Mouse (Mus musculus) heart, postnatal 0 days (tissue): ENCODE measurements around the gene Rassf8. TPM values are rescaled to one million over a fixed set of nuclear protein-coding genes. Genes with fewer than 3 reads are reported as not detected.

Source experiments
- ATAC-seq: fragments of 200-750 bp; cut with Nextera tagmentation; 2 replicates; pipeline ENCODE4 v1.8.0; 2017; ENCODE audit warnings: low read depth, moderate number of reproducible peaks, moderate library complexity; ENCODE audit not compliant: insufficient read depth
- DNase-seq: peaks from one replicate; pipeline ENCODE4 v3.0.0-alpha.2; 2016; ENCODE audit warnings: low spot score
- H3K27ac ChIP-seq: fragments of 300-500 bp; sonication (generic); 2 replicates; pipeline ENCODE4 v1.5.1; 2014; ENCODE audit warnings: low read depth, mild to moderate bottlenecking
- H3K27me3 ChIP-seq: fragments of 300-500 bp; sonication (generic); 2 replicates; pipeline ENCODE4 v1.6.1; 2014; ENCODE audit warnings: low read length, mixed read lengths; ENCODE audit not compliant: control insufficient read depth, insufficient read depth
- H3K36me3 ChIP-seq: fragments of 300-500 bp; sonication (generic); replicated peaks from 2 replicates; pipeline ENCODE4 v1.6.1; 2014; ENCODE audit warnings: low read length, mixed read lengths; ENCODE audit not compliant: control insufficient read depth, insufficient read depth
- H3K4me1 ChIP-seq: fragments of 300-500 bp; sonication (generic); 2 replicates; pipeline ENCODE4 v1.6.1; 2014; ENCODE audit warnings: antibody characterized with exemption; ENCODE audit not compliant: control insufficient read depth, insufficient read depth
- H3K4me2 ChIP-seq: fragments of 300-500 bp; sonication (generic); 2 replicates; pipeline ENCODE4 v1.6.1; 2014; ENCODE audit warnings: low read depth, mild to moderate bottlenecking, low read length, moderate library complexity
- H3K4me3 ChIP-seq: fragments of 300-500 bp; sonication (generic); 2 replicates; pipeline ENCODE4 v1.5.1; 2014; ENCODE audit warnings: low read depth, low read length
- H3K9ac ChIP-seq: fragments of 300-500 bp; sonication (generic); replicated peaks from 2 replicates; pipeline ENCODE4 v1.6.1; 2014; ENCODE audit warnings: low read depth, low read length, mixed read lengths
- H3K9me3 ChIP-seq: fragments of 300-500 bp; sonication (generic); replicated peaks from 2 replicates; pipeline ENCODE4 v1.6.1; 2016; ENCODE audit warnings: low read length; ENCODE audit not compliant: control insufficient read depth
- CTCF ChIP-seq: IDR thresholded peaks from 2 replicates; pipeline ENCODE4 v1.5.1; 2016; ENCODE audit warnings: antibody characterized with exemption, control low read depth, low read depth
- EP300 ChIP-seq: IDR thresholded peaks from 2 replicates; pipeline ENCODE4 v1.6.1; 2016; ENCODE audit warnings: antibody characterized with exemption, low read depth
- WGBS: fragments of 180-500 bp; shearing (Covaris S2); extraction: QIAGEN DNeasy Blood & Tissue Kit; methylation state at CpG from one replicate; pipeline ENCODE4 v1.1.7; 2014; 5-methylcytosine and 5-hydroxymethylcytosine counted together
- polyA plus RNA-seq: library from polyadenylated mRNA; unstranded; fragments of >200 nt; fragmentation: Nextera tagmentation; extraction: Ambion mirVana; gene quantifications from 2 replicates; pipeline ENCODE4 v1.2.1, GENCODE M21; 2015
- total RNA-seq: library from RNA; depleted of rRNA; stranded (reverse); fragments of >200 nt; gene quantifications from 2 replicates; pipeline ENCODE4 v1.2.3, GENCODE M21; 2014; ENCODE audit warnings: low replicate concordance; rRNA removed

Rassf8 gene
- total and polyA plus RNA-seq, 2 experiments from 2014 or later = 11.1 to 72.6 TPM

DNA sequence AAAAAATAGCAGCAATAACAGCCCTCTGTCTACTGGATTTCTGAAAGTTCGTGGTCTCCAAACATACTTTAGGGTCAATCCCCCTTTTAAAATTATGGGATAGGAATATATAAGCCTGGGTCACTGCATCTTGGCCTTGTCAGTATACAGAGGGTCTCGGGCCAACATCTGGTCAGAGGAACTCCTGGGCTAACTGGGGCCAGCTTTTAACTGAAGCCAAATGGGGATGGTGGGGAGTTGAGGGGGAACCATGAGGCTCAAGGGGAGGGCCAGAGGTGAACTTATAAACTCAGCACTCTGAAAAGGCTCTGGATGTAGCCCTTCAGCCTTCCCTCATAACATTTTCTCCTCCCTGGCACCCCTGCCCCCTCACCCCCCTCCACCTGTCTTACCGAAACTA lies 120.6 kb downstream of the Rassf8 start:
- no peak overlapping the region for H3K9ac ChIP-seq
- WGBS = 68% methylated on average over 3 of the region's 3 CpGs
- H3K27ac ChIP-seq = peak overlapping the region; percentile 93

More for the DNA sequence above, 120.6 kb downstream of the Rassf8 start:
- Histone ChIP-seq H3K4me1 (peaks cover 10% of the 10 kb centered on the region), H3K4me2 (peak overlapping the region; percentile 96; the same call in 1 of the 2 replicates), H3K36me3 (no peaks in the 10 kb centered on the region), H3K9me3 (no peaks in the 10 kb centered on the region), H3K27me3 (no peaks in the 10 kb centered on the region), H3K4me3 (no peak overlapping the region)
- TF ChIP-seq CTCF = no peak
- no peak for TF ChIP-seq EP300
- DNase-seq (no peak), ATAC-seq (no peak)

Other genes starting within 250 kb of the Rassf8 start
- 4.5 and 8.1 TPM in 2 replicates for gene Lmntd1, start 132.4 kb upstream of the Rassf8 start, total RNA-seq
- 9.8 and 11.5 TPM in 2 replicates for gene Lmntd1, start 132.4 kb upstream of the Rassf8 start, polyA plus RNA-seq
- 2.1 TPM in 1 of 2 replicates, not detected in the other for gene Tuba3b, start 131.0 kb upstream of the Rassf8 start, total RNA-seq
- gene Tuba3b, start 131.0 kb upstream of the Rassf8 start, polyA plus RNA-seq = 1.2 and 1.5 TPM in 2 replicates
- gene Bhlhe41, start 118.8 kb downstream of the Rassf8 start, total RNA-seq = 0.95 and 1.6 TPM in 2 replicates
- gene Bhlhe41, start 118.8 kb downstream of the Rassf8 start, polyA plus RNA-seq = 8.7 and 9.3 TPM in 2 replicates
- gene Sspn, start 184.9 kb downstream of the Rassf8 start, total RNA-seq = 64.2 and 74.1 TPM in 2 replicates
- 92.0 and 93.6 TPM in 2 replicates for gene Sspn, start 184.9 kb downstream of the Rassf8 start, polyA plus RNA-seq